Mouse (Mus musculus): ENCODE measurements around the gene Atp6v1d. TPM values are rescaled to one million over a fixed set of nuclear protein-coding genes. Genes with fewer than 3 reads are reported as not detected.

The Atp6v1d gene
- polyA plus RNA-seq (2015; fragmentation: Nextera tagmentation; extraction: Ambion mirVana), result 56.6 and 59.9 TPM in 2 replicates

GRCm38 (mm10) chr12:78861496-78862253, at the start of gene Atp6v1d, which contains the start of gene Eif2s1:
Atp6v1d (minus strand) TSS chr12:78861638.
Eif2s1 (plus strand) TSS chr12:78861819.
- Histone ChIP-seq H3K4me1 (replicated peaks; ENCODE audit: control insufficient read depth, insufficient read depth, low read length) (peaks cover 18% of the 10 kb centered on the region), H3K9ac (ENCODE audit: low read length) (peak within 1 kb of the TSS; percentile 95), H3K27ac (ENCODE audit: low read length) (peak within 1 kb of the TSS; percentile 72), H3K4me3 (ENCODE audit: low read length) (peak within 1 kb of the TSS; percentile 96), H3K36me3 (ENCODE audit: control insufficient read depth, insufficient read depth, low read length) (no peaks in the 10 kb centered on the region), H3K4me2 (ENCODE audit: low read depth, low read length) (peak within 1 kb of the TSS; percentile 87), H3K27me3 (ENCODE audit: control insufficient read depth, insufficient read depth, low read depth, low read length) (no peaks in the 10 kb centered on the region), H3K9me3 (ENCODE audit: control insufficient read depth, low read length) (no peaks in the 10 kb centered on the region)
- WGBS, result under 1% methylated on average over 55 of the region's 55 CpGs
- peak; percentile 100 for ATAC-seq (ENCODE audit: low read depth)

GRCm38 (mm10) chr12:78910684-78911461, 49.4 kb upstream of the Atp6v1d start:
- peaks cover 11% of the 10 kb centered on the region for H3K4me1 ChIP-seq (replicated peaks; ENCODE audit: control insufficient read depth, insufficient read depth, low read length)
- H3K9ac ChIP-seq (ENCODE audit: low read length), result no peak overlapping the region
- H3K36me3 ChIP-seq (ENCODE audit: control insufficient read depth, insufficient read depth, low read length), result no peaks in the 10 kb centered on the region
- ATAC-seq (ENCODE audit: low read depth), result no peak
- H3K4me2 ChIP-seq (ENCODE audit: low read depth, low read length), result peak overlapping the region; percentile 73
- H3K9me3 ChIP-seq (ENCODE audit: control insufficient read depth, low read length), result peaks cover 6% of the 10 kb centered on the region; the same call in 1 of the 2 replicates
- 11% methylated on average over 16 of the region's 16 CpGs for WGBS
- peak overlapping the region; percentile 51 for H3K4me3 ChIP-seq (ENCODE audit: low read length)
- peaks cover 30% of the 10 kb centered on the region for H3K27me3 ChIP-seq (ENCODE audit: control insufficient read depth, insufficient read depth, low read depth, low read length)
- H3K27ac ChIP-seq (ENCODE audit: low read length), result no peak overlapping the region

- H3K4me1 ChIP-seq (replicated peaks; ENCODE audit: control insufficient read depth, insufficient read depth, low read length), result peaks cover 11% of the 10 kb centered on the region
- H3K9ac ChIP-seq (ENCODE audit: low read length), result no peak overlapping the region
- H3K27ac ChIP-seq (ENCODE audit: low read length), result no peak overlapping the region
- ATAC-seq (ENCODE audit: low read depth), result no peak
- H3K4me2 ChIP-seq (ENCODE audit: low read depth, low read length), result no peak overlapping the region
- no peak overlapping the region for H3K4me3 ChIP-seq (ENCODE audit: low read length)
- peaks cover 27% of the 10 kb centered on the region for H3K27me3 ChIP-seq (ENCODE audit: control insufficient read depth, insufficient read depth, low read depth, low read length)
- 55% methylated on average over 6 of the region's 6 CpGs for WGBS
- H3K9me3 ChIP-seq (ENCODE audit: control insufficient read depth, low read length), result peaks cover 6% of the 10 kb centered on the region; the same call in 1 of the 2 replicates
- no peaks in the 10 kb centered on the region for H3K36me3 ChIP-seq (ENCODE audit: control insufficient read depth, insufficient read depth, low read length)
Measured at GRCm38 (mm10) chr12:78908081-78908605, 46.7 kb upstream of the Atp6v1d start.

- Histone ChIP-seq H3K27ac (ENCODE audit: low read length) (no peak within 1 kb of the TSS), H3K4me3 (ENCODE audit: low read length) (peak within 1 kb of the TSS; percentile 56), H3K9ac (ENCODE audit: low read length) (peak within 1 kb of the TSS; percentile 68), H3K4me2 (ENCODE audit: low read depth, low read length) (peak within 1 kb of the TSS; percentile 91), H3K27me3 (ENCODE audit: control insufficient read depth, insufficient read depth, low read depth, low read length) (peaks cover 15% of the 10 kb centered on the region), H3K9me3 (ENCODE audit: control insufficient read depth, low read length) (peaks cover 6% of the 10 kb centered on the region; the same call in 1 of the 2 replicates), H3K36me3 (ENCODE audit: control insufficient read depth, insufficient read depth, low read length) (no peaks in the 10 kb centered on the region), H3K4me1 (replicated peaks; ENCODE audit: control insufficient read depth, insufficient read depth, low read length) (peaks cover 7% of the 10 kb centered on the region)
- peak; percentile 75 for ATAC-seq (ENCODE audit: low read depth)
- WGBS, result 2% methylated on average over 38 of the region's 38 CpGs
Measured at GRCm38 (mm10) chr12:78906707-78907162, 45.3 kb upstream of the Atp6v1d start, which contains the start of gene Plek2. Plek2 (minus strand) TSS chr12:78906964.

- WGBS, result 79% methylated on average over 5 of the region's 7 CpGs
- no peak overlapping the region for H3K27ac ChIP-seq (ENCODE audit: low read length)
- H3K4me2 ChIP-seq (ENCODE audit: low read depth, low read length), result no peak overlapping the region
- H3K36me3 ChIP-seq (ENCODE audit: control insufficient read depth, insufficient read depth, low read length), result no peaks in the 10 kb centered on the region
- H3K9me3 ChIP-seq (ENCODE audit: control insufficient read depth, low read length), result peaks cover 6% of the 10 kb centered on the region; the same call in 1 of the 2 replicates
- ATAC-seq (ENCODE audit: low read depth), result no peak
- H3K4me1 ChIP-seq (replicated peaks; ENCODE audit: control insufficient read depth, insufficient read depth, low read length), result 0 out of 2 replicates have a peak, but pooled peaks cover 3% of the 10 kb centered on the region
- no peak overlapping the region for H3K9ac ChIP-seq (ENCODE audit: low read length)
- H3K4me3 ChIP-seq (ENCODE audit: low read length), result no peak overlapping the region
- peaks cover 2% of the 10 kb centered on the region; the same call in 1 of the 2 replicates for H3K27me3 ChIP-seq (ENCODE audit: control insufficient read depth, insufficient read depth, low read depth, low read length)
Measured at GRCm38 (mm10) chr12:78904499-78904898, 43.1 kb upstream of the Atp6v1d start.

- no peak overlapping the region for H3K9ac ChIP-seq (ENCODE audit: low read length)
- H3K27me3 ChIP-seq (ENCODE audit: control insufficient read depth, insufficient read depth, low read depth, low read length), result peaks cover 2% of the 10 kb centered on the region; the same call in 1 of the 2 replicates
- WGBS, result 71% methylated on average over 4 of the region's 4 CpGs
- no peaks in the 10 kb centered on the region for H3K36me3 ChIP-seq (ENCODE audit: control insufficient read depth, insufficient read depth, low read length)
- no peak overlapping the region for H3K27ac ChIP-seq (ENCODE audit: low read length)
- no peak for ATAC-seq (ENCODE audit: low read depth)
- no peak overlapping the region for H3K4me3 ChIP-seq (ENCODE audit: low read length)
- no peaks in the 10 kb centered on the region for H3K9me3 ChIP-seq (ENCODE audit: control insufficient read depth, low read length)
- H3K4me1 ChIP-seq (replicated peaks; ENCODE audit: control insufficient read depth, insufficient read depth, low read length), result 0 out of 2 replicates have a peak, but pooled peaks cover 3% of the 10 kb centered on the region
- H3K4me2 ChIP-seq (ENCODE audit: low read depth, low read length), result no peak overlapping the region
Measured at GRCm38 (mm10) chr12:78903313-78903712, 41.9 kb upstream of the Atp6v1d start.

- no peaks in the 10 kb centered on the region for H3K27me3 ChIP-seq (ENCODE audit: control insufficient read depth, insufficient read depth, low read depth, low read length)
- WGBS, result 79% methylated on average over 5 of the region's 5 CpGs
- no peaks in the 10 kb centered on the region for H3K36me3 ChIP-seq (ENCODE audit: control insufficient read depth, insufficient read depth, low read length)
- no peak overlapping the region for H3K27ac ChIP-seq (ENCODE audit: low read length)
- H3K4me2 ChIP-seq (ENCODE audit: low read depth, low read length), result no peak overlapping the region
- no peaks in the 10 kb centered on the region for H3K9me3 ChIP-seq (ENCODE audit: control insufficient read depth, low read length)
- no peak overlapping the region for H3K9ac ChIP-seq (ENCODE audit: low read length)
- ATAC-seq (ENCODE audit: low read depth), result no peak
- no peaks in the 10 kb centered on the region for H3K4me1 ChIP-seq (replicated peaks; ENCODE audit: control insufficient read depth, insufficient read depth, low read length)
- H3K4me3 ChIP-seq (ENCODE audit: low read length), result no peak overlapping the region
Measured at GRCm38 (mm10) chr12:78901467-78901866, 40.0 kb upstream of the Atp6v1d start.

- Histone ChIP-seq H3K36me3 (ENCODE audit: control insufficient read depth, insufficient read depth, low read length) (no peaks in the 10 kb centered on the region), H3K4me2 (ENCODE audit: low read depth, low read length) (no peak overlapping the region), H3K4me1 (replicated peaks; ENCODE audit: control insufficient read depth, insufficient read depth, low read length) (no peaks in the 10 kb centered on the region), H3K27ac (ENCODE audit: low read length) (no peak overlapping the region), H3K9ac (ENCODE audit: low read length) (no peak overlapping the region), H3K4me3 (ENCODE audit: low read length) (no peak overlapping the region), H3K27me3 (ENCODE audit: control insufficient read depth, insufficient read depth, low read depth, low read length) (no peaks in the 10 kb centered on the region), H3K9me3 (ENCODE audit: control insufficient read depth, low read length) (no peaks in the 10 kb centered on the region)
- ATAC-seq (ENCODE audit: low read depth), result no peak
- 92% methylated on average over 1 of the region's 1 CpGs for WGBS
Measured at GRCm38 (mm10) chr12:78897861-78898260, 36.4 kb upstream of the Atp6v1d start.

Data from lung, embryonic 16.5 days (tissue).